ENCODE assay signal across 23 mouse cellular contexts in genomic region chr4:127349560-127350300, GRCm38 (mm10). TPM values are rescaled to one million over a fixed set of nuclear protein-coding genes. Genes with fewer than 3 reads are reported as not detected.
DNase-seq lines count a peak whose midpoint lies in the region; ATAC-seq and TF ChIP-seq lines count a peak whose summit lies in the region.
"Had no signal": no experiment of that assay in that cellular context is flagged by ENCODE, and none has a peak within 500 bp of the region (broad histone marks: within the 10 kb centered on the region; RNA-seq: fewer than 3 reads in every experiment).

No protein-coding gene starts in this region.

- H3K4me2 ChIP-seq in myocyte (ENCODE audit: low read depth) = peak overlapping the region; percentile 6
- H3K4me2 ChIP-seq: embryonic facial prominence, embryonic 15.5 days; forebrain, embryonic 13.5 days; heart, embryonic 13.5 days; hindbrain, embryonic 15.5 days had no signal

- H3K27me3 ChIP-seq in Patski (no peaks in the 10 kb centered on the region), myocyte (ENCODE audit: control insufficient read depth, insufficient read depth, insufficient read length) (no peaks in the 10 kb centered on the region)
- H3K27me3 ChIP-seq: CH12.LX; embryonic facial prominence, embryonic 15.5 days; forebrain, embryonic 13.5 days; hindbrain, embryonic 15.5 days had no signal

- peak; percentile 51 for ATAC-seq in Patski
- ATAC-seq: forebrain, embryonic 13.5 days; forebrain, postnatal 0 days; inflammation-experienced regulatory T-cells, adult 6 months; intestine, postnatal 0 days had no signal

- CTCF ChIA-PET in Patski (lab: Charles Lee) = no interaction called here

- POLR2A ChIA-PET in Patski (lab: Charles Lee) = no interaction called here

- no peak overlapping the region for H3K4me3 ChIP-seq in myocyte
- H3K4me3 ChIP-seq: embryonic facial prominence, embryonic 15.5 days; forebrain, embryonic 13.5 days; gastrocnemius, adult 2 months; heart, embryonic 13.5 days; hindbrain, embryonic 15.5 days had no signal

- no peaks in the 10 kb centered on the region for H3K36me3 ChIP-seq in myocyte (ENCODE audit: control insufficient read depth, insufficient read depth)
- H3K36me3 ChIP-seq: embryonic facial prominence, embryonic 15.5 days; heart, embryonic 13.5 days; hindbrain, embryonic 15.5 days had no signal

- H3ac ChIP-seq in myocyte (ENCODE audit: control insufficient read depth, insufficient read length) = no peak overlapping the region

- TF ChIP-seq CTCF in Patski (IDR thresholded peaks at IDR 0.05) = no peak

- no peaks in the 10 kb centered on the region for H3K79me2 ChIP-seq in myocyte (ENCODE audit: control insufficient read depth, insufficient read depth)

- no peak for TF ChIP-seq POLR2A in myocyte (IDR thresholded peaks at IDR 0.05; ENCODE audit: insufficient read length, low read depth)

- DNase-seq in 3134 (ENCODE audit: extremely low read depth, insufficient read length, low spot score) = peak; percentile 67
- peak; percentile 74 for DNase-seq in 3T3-L1 (ENCODE audit: low read depth, low spot score)
- DNase-seq in Patski (ENCODE audit: low read depth, low spot score) = peak; percentile 88
- no peak for DNase-seq in kidney, adult 11 months
- no peak for DNase-seq in thymus, postnatal 0 days (ENCODE audit: low spot score)
- DNase-seq: adrenal gland, postnatal 10 days; cerebellum, adult 11 months; cerebellum, adult 8-10 months; cerebellum, postnatal 14 days; embryo, embryonic 11 days; forebrain, postnatal 0 days; gastrocnemius, adult 2 months; gastrocnemius, postnatal 25 days; heart, postnatal 36 days had no signal

- in situ Hi-C loops in Patski (cut with MboI; ENCODE audit: low pct_unique_long_range_greater_than_20kb) = no loop called here

TF ChIP-seq in myocyte, 11 proteins besides CTCF, POLR2A, EP300 and RAD21:
- TF ChIP-seq USF1 (IDR thresholded peaks at IDR 0.05; ENCODE audit: low read depth) (no peak), SRF (IDR thresholded peaks at IDR 0.05; ENCODE audit: control insufficient read depth, insufficient read length, low read depth) (no peak), MAX (IDR thresholded peaks at IDR 0.05; ENCODE audit: low read depth) (no peak), MYOD1 (IDR thresholded peaks at IDR 0.05; ENCODE audit: control insufficient read depth in 1 of 3, insufficient read length in 2 of 3, low read depth in 2 of 3) (no peak), REST (IDR thresholded peaks at IDR 0.05; ENCODE audit: insufficient read depth, insufficient read length) (no peak), E2F4 (IDR thresholded peaks at IDR 0.05; ENCODE audit: insufficient read depth) (no peak), CEBPB (IDR thresholded peaks at IDR 0.05; ENCODE audit: insufficient read depth, poor library complexity, severe bottlenecking) (no peak), TCF12 (IDR thresholded peaks at IDR 0.05; ENCODE audit: insufficient read depth, poor library complexity, severe bottlenecking) (no peak), POLR2AphosphoS2 (IDR thresholded peaks at IDR 0.05; ENCODE audit: insufficient read length, low read depth) (no peak), TCF3 (IDR thresholded peaks at IDR 0.05; ENCODE audit: insufficient read length, low read depth) (no peak)
TF ChIP-seq in myocyte: peak in this region for 0.

RNA-seq across cellular contexts. Expression of gene Gjb4, which starts 4.2 kb away (rescaled TPM):
- 23.5 TPM for polyA plus RNA-seq in Patski (2021)
- 3.0 TPM for polyA plus RNA-seq in myocyte (2012; fragmentation: generic; extraction: Trizol)
- polyA plus RNA-seq in thymus, postnatal 0 days (2015; fragmentation: Nextera tagmentation; extraction: Ambion mirVana) = 0.12 TPM in 1 of 2 replicates, not detected in the other
- polyA plus RNA-seq: forebrain, embryonic 13.5 days; forebrain, postnatal 0 days; heart, postnatal 0 days; hindbrain, embryonic 15.5 days; inflammation-experienced regulatory T-cells, adult 6 months had no signal

RNA-seq across cellular contexts. Expression of gene Gjb5, which starts 8.3 kb away (rescaled TPM):
- polyA plus RNA-seq in Patski (2021) (0.04 TPM), myocyte (2012; fragmentation: generic; extraction: Trizol) (0.17 TPM)
- polyA plus RNA-seq in thymus, postnatal 0 days (2015; fragmentation: Nextera tagmentation; extraction: Ambion mirVana) = 0.12 and 0.21 TPM in 2 replicates
- polyA plus RNA-seq: forebrain, embryonic 13.5 days; inflammation-experienced regulatory T-cells, adult 6 months had no signal

RNA-seq across cellular contexts. Expression of gene Gjb3, which starts 19.1 kb away (rescaled TPM):
- 0.05 TPM for polyA plus RNA-seq in Patski (2021)
- polyA plus RNA-seq in myocyte (2012; fragmentation: generic; extraction: Trizol) = 0.61 TPM
- 0.42 and 0.44 TPM in 2 replicates for polyA plus RNA-seq in thymus, postnatal 0 days (2015; fragmentation: Nextera tagmentation; extraction: Ambion mirVana)
- polyA plus RNA-seq: forebrain, embryonic 13.5 days; heart, embryonic 13.5 days had no signal

RNA-seq across cellular contexts. Expression of gene Gja4, which starts 35.9 kb away (rescaled TPM):
- polyA plus RNA-seq in Patski (2021) (0.12 TPM), myocyte (2012; fragmentation: generic; extraction: Trizol) (0.19 TPM)
- polyA plus RNA-seq in thymus, postnatal 0 days (2015; fragmentation: Nextera tagmentation; extraction: Ambion mirVana) = 4.9 and 6.1 TPM in 2 replicates

Comparison
In these comparisons a context has a peak if more than half of its experiments do, and no peak if none do; other contexts are left out.
1. DNase-seq: peak in 3134 (single experiment), 3T3-L1 (single experiment) and Patski (single experiment); none in kidney, adult 11 months (single experiment) and thymus, postnatal 0 days (single experiment).